Mouse (Mus musculus): ENCODE measurements around the gene Rnf5. TPM values are rescaled to one million over a fixed set of nuclear protein-coding genes. Genes with fewer than 3 reads are reported as not detected.

The Rnf5 gene
- polyA plus RNA-seq, 1 experiment from 2014 or later: 80.8 TPM

DNA sequence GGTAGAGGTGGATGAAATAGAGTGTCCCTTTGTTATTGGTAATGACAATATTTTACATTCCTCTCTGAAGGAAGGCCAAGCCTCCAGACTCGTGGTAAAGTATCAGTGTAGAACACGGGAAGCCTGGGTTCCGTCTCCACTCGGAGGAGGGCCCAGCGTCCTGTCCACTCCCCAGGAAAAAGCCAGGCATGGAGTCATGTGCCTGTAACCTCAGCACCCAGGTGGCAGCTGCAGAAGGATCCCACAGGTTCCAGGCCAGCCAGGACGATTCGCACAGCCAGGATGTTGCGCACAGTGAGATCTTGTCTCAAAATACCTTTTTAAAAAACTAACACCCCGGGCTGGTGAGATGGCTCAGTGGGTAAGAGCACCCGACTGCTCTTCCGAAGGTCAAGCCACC lies 40.1 kb downstream of the Rnf5 start:
- ATAC-seq (ENCODE audit: low read depth) (no peak), DNase-seq (ENCODE audit: low spot score) (no peak)
- Histone ChIP-seq H3K9me3 (ENCODE audit: control insufficient read depth, low read length) (no peaks in the 10 kb centered on the region), H3K4me1 (ENCODE audit: control insufficient read depth, insufficient read depth, low read length) (0 out of 2 replicates have a peak, but pooled peaks cover 4% of the 10 kb centered on the region), H3K4me3 (ENCODE audit: low read depth, low read length) (no peak overlapping the region), H3K4me2 (ENCODE audit: low read depth, low read length) (no peak overlapping the region), H3K27me3 (replicated peaks; ENCODE audit: control insufficient read depth, insufficient read depth, low read length) (no peaks in the 10 kb centered on the region), H3K36me3 (ENCODE audit: control insufficient read depth, insufficient read depth, low read length) (no peaks in the 10 kb centered on the region), H3K9ac (ENCODE audit: low read depth, low read length) (no peak overlapping the region), H3K27ac (replicated peaks; ENCODE audit: low read depth, low read length) (no peak overlapping the region)
- WGBS: 69% methylated on average over 11 of the region's 11 CpGs

DNA sequence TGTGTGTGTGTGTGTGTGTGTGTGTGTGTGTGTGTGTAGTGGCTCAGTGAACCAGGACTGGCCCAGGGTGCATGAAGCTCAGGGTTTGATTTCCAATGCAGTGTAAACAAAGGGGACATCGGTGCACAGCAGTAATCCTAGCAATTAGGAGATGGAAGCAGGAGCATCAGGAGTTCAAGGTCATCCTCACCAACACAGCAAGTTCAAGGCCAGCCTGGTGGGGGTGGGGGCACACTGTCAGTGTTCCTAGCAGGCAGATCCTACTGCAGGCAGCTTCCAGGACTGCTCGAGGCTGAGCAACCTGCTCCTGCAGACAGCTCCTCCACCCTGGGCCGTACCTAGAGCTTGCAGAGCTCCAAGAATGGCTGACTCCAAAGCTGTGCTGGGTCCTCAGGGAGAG lies 40.9 kb downstream of the Rnf5 start:
- ATAC-seq (ENCODE audit: low read depth) (no peak), DNase-seq (ENCODE audit: low spot score) (no peak)
- H3K27ac ChIP-seq (replicated peaks; ENCODE audit: low read depth, low read length): no peak overlapping the region
- 0 out of 2 replicates have a peak, but pooled peaks cover 4% of the 10 kb centered on the region for H3K4me1 ChIP-seq (ENCODE audit: control insufficient read depth, insufficient read depth, low read length)
- no peak overlapping the region for H3K4me2 ChIP-seq (ENCODE audit: low read depth, low read length)
- no peaks in the 10 kb centered on the region for H3K36me3 ChIP-seq (ENCODE audit: control insufficient read depth, insufficient read depth, low read length)
- H3K27me3 ChIP-seq (replicated peaks; ENCODE audit: control insufficient read depth, insufficient read depth, low read length): no peaks in the 10 kb centered on the region
- H3K9me3 ChIP-seq (ENCODE audit: control insufficient read depth, low read length): no peaks in the 10 kb centered on the region
- H3K9ac ChIP-seq (ENCODE audit: low read depth, low read length): no peak overlapping the region
- 33% methylated on average over 3 of the region's 3 CpGs for WGBS
- no peak overlapping the region for H3K4me3 ChIP-seq (ENCODE audit: low read depth, low read length)

DNA sequence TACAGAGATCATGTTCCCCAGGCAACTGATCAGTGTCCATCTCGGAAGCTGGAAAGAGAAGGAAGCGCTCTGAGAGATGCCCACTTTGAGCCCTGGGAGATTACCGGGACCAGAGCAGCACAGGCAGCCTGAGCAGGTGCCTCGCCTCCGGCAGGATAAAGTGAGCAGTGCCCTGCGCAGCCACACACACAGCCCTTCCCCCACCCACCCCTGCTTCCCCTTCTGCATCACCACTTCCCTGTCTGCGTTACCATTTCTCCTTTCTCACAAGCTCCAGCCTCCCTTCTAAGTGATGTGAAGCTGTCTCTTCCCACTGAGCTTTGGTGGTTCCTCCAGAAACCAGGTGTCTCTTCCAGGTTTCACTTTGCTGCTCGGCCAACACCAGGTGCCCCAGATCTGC lies 42.3 kb downstream of the Rnf5 start:
- H3K27me3 ChIP-seq (replicated peaks; ENCODE audit: control insufficient read depth, insufficient read depth, low read length): no peaks in the 10 kb centered on the region
- no peak for ATAC-seq (ENCODE audit: low read depth)
- H3K4me1 ChIP-seq (ENCODE audit: control insufficient read depth, insufficient read depth, low read length): 0 out of 2 replicates have a peak, but pooled peaks cover 4% of the 10 kb centered on the region
- no peak overlapping the region; the same call in 1 of the 2 replicates for H3K27ac ChIP-seq (replicated peaks; ENCODE audit: low read depth, low read length)
- H3K9ac ChIP-seq (ENCODE audit: low read depth, low read length): no peak overlapping the region
- H3K4me3 ChIP-seq (ENCODE audit: low read depth, low read length): no peak overlapping the region
- DNase-seq (ENCODE audit: low spot score): no peak
- no peaks in the 10 kb centered on the region for H3K36me3 ChIP-seq (ENCODE audit: control insufficient read depth, insufficient read depth, low read length)
- 22% methylated on average over 8 of the region's 8 CpGs for WGBS
- no peak overlapping the region for H3K4me2 ChIP-seq (ENCODE audit: low read depth, low read length)
- H3K9me3 ChIP-seq (ENCODE audit: control insufficient read depth, low read length): no peaks in the 10 kb centered on the region

DNA sequence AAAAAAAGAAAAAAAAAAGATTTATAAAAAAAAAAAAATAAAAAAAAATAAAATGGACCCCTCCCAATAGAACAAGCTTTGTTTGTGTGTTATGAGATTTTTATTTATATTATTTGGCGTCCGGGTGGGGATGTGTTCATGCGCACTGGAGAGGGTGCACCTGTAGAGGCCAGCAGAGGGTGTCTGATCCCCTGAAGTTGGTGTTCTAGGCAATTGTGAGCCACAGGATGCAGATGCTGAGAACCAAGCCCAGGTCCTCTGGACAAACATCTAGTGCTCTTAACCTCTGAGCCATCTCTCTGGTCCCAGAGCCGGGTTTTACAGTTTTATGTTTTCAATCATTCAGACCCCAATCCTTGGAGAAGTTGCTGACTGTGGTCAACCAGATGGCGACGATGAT lies 43.1 kb downstream of the Rnf5 start:
- WGBS: 91% methylated on average over 6 of the region's 6 CpGs
- DNase-seq (ENCODE audit: low spot score) (no peak), ATAC-seq (ENCODE audit: low read depth) (no peak)
- Histone ChIP-seq H3K9ac (ENCODE audit: low read depth, low read length) (no peak overlapping the region), H3K27ac (replicated peaks; ENCODE audit: low read depth, low read length) (no peak overlapping the region), H3K4me3 (ENCODE audit: low read depth, low read length) (no peak overlapping the region), H3K27me3 (replicated peaks; ENCODE audit: control insufficient read depth, insufficient read depth, low read length) (no peaks in the 10 kb centered on the region), H3K4me2 (ENCODE audit: low read depth, low read length) (no peak overlapping the region), H3K4me1 (ENCODE audit: control insufficient read depth, insufficient read depth, low read length) (0 out of 2 replicates have a peak, but pooled peaks cover 4% of the 10 kb centered on the region), H3K36me3 (ENCODE audit: control insufficient read depth, insufficient read depth, low read length) (no peaks in the 10 kb centered on the region), H3K9me3 (ENCODE audit: control insufficient read depth, low read length) (no peaks in the 10 kb centered on the region)

DNA sequence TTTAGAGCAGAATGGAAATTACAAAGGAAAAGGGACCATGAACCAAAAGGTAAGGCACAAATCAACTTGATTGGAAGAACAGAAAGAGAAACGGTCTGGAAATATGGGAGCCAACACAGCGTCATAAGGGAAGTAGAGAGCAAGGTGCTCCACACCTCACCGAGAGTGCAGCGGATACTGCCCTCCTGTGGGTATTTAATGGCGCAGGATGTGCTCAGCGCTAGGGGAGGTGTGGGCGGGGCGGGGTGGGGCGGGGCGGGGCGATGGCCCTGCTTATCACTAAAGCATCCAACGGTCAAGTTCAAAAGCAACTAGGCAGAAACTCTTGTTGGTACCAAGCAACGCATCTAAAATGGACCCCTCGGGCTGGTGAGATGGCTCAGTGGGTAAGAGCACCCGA lies 43.6 kb downstream of the Rnf5 start:
- Histone ChIP-seq H3K27me3 (replicated peaks; ENCODE audit: control insufficient read depth, insufficient read depth, low read length) (no peaks in the 10 kb centered on the region), H3K4me3 (ENCODE audit: low read depth, low read length) (no peak overlapping the region), H3K4me1 (ENCODE audit: control insufficient read depth, insufficient read depth, low read length) (0 out of 2 replicates have a peak, but pooled peaks cover 4% of the 10 kb centered on the region), H3K4me2 (ENCODE audit: low read depth, low read length) (no peak overlapping the region), H3K27ac (replicated peaks; ENCODE audit: low read depth, low read length) (no peak overlapping the region), H3K9me3 (ENCODE audit: control insufficient read depth, low read length) (no peaks in the 10 kb centered on the region), H3K36me3 (ENCODE audit: control insufficient read depth, insufficient read depth, low read length) (no peaks in the 10 kb centered on the region), H3K9ac (ENCODE audit: low read depth, low read length) (no peak overlapping the region)
- 41% methylated on average over 10 of the region's 15 CpGs for WGBS
- DNase-seq (ENCODE audit: low spot score) (no peak), ATAC-seq (ENCODE audit: low read depth) (no peak)

DNA sequence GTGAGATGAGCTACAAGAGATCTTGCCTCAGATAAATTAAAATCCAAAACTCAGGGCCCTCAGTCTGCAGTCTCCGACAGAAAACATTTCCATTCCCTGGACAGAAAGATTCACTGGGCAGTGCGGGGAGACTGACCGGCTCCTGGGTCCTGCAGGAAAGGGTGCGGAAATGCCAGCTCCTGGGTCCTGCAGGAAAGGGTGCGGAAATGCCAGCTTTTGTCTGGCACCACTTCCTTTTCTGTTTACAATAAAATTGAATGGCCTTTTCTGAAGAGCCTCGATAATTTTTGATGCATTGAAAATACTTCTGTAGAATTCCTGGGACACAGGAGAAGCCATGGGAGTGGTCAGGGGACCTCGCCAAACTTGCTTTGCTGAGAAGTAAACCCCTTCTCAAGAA lies 44.4 kb downstream of the Rnf5 start:
- H3K9ac ChIP-seq (ENCODE audit: low read depth, low read length): no peak overlapping the region
- no peaks in the 10 kb centered on the region for H3K36me3 ChIP-seq (ENCODE audit: control insufficient read depth, insufficient read depth, low read length)
- no peak overlapping the region for H3K4me2 ChIP-seq (ENCODE audit: low read depth, low read length)
- ATAC-seq (ENCODE audit: low read depth) (no peak), DNase-seq (ENCODE audit: low spot score) (no peak)
- no peak overlapping the region for H3K4me3 ChIP-seq (ENCODE audit: low read depth, low read length)
- H3K9me3 ChIP-seq (ENCODE audit: control insufficient read depth, low read length): no peaks in the 10 kb centered on the region
- H3K27me3 ChIP-seq (replicated peaks; ENCODE audit: control insufficient read depth, insufficient read depth, low read length): no peaks in the 10 kb centered on the region
- 82% methylated on average over 7 of the region's 7 CpGs for WGBS
- H3K4me1 ChIP-seq (ENCODE audit: control insufficient read depth, insufficient read depth, low read length): 0 out of 2 replicates have a peak, but pooled peaks cover 3% of the 10 kb centered on the region
- H3K27ac ChIP-seq (replicated peaks; ENCODE audit: low read depth, low read length): no peak overlapping the region

DNA sequence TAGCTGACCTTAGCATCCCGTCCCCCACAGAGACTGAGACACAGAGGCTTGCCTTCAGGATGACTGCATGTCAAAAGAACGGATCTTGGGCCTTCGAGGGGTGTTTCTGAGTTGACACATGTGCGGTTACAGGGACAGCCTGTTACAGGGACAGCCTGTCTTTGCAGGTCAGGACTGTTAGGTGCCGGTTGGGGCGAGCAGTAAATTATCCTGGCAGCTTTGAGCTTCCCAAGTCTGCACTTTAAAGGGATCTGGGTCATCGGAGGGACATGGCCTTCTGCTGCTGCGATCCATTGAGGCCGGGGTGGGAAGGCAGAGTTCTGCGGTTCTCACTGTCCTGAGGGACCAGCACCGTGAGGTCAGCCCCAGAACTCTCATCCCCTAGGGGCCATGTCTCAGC lies 46.1 kb downstream of the Rnf5 start:
- 75% methylated on average over 11 of the region's 11 CpGs for WGBS
- no peak for ATAC-seq (ENCODE audit: low read depth)

DNA sequence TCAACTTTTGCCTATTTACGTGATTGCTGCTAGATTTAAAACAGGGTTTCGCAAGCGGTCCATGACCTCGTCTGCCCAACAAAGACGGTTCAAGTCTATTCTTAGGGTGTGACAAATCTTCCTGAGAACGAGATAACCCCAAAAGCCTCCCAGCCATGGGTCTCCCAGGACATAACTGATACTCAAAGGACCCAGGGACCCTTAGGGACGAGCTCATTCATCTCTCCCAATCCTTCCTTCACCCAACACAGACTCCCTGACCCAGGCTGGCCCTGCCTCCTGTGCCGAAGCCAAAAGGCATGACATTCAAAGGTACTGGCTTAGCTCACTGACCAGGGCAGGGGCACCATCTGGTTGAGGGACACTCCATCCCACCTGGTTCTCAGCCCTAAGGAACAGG lies 47.1 kb downstream of the Rnf5 start:
- no peak for ATAC-seq (ENCODE audit: low read depth)
- Histone ChIP-seq H3K4me1 (ENCODE audit: control insufficient read depth, insufficient read depth, low read length) (no peaks in the 10 kb centered on the region), H3K27ac (replicated peaks; ENCODE audit: low read depth, low read length) (no peak overlapping the region), H3K9me3 (ENCODE audit: control insufficient read depth, low read length) (no peaks in the 10 kb centered on the region), H3K4me3 (ENCODE audit: low read depth, low read length) (no peak overlapping the region), H3K9ac (ENCODE audit: low read depth, low read length) (no peak overlapping the region), H3K36me3 (ENCODE audit: control insufficient read depth, insufficient read depth, low read length) (no peaks in the 10 kb centered on the region), H3K27me3 (replicated peaks; ENCODE audit: control insufficient read depth, insufficient read depth, low read length) (no peaks in the 10 kb centered on the region), H3K4me2 (ENCODE audit: low read depth, low read length) (no peak overlapping the region)
- WGBS: 82% methylated on average over 8 of the region's 8 CpGs
- DNase-seq (ENCODE audit: low spot score): no peak

More for the DNA sequence above, 46.1 kb downstream of the Rnf5 start:
- Histone ChIP-seq H3K4me2 (ENCODE audit: low read depth, low read length) (no peak overlapping the region), H3K27me3 (replicated peaks; ENCODE audit: control insufficient read depth, insufficient read depth, low read length) (no peaks in the 10 kb centered on the region), H3K4me1 (ENCODE audit: control insufficient read depth, insufficient read depth, low read length) (no peaks in the 10 kb centered on the region), H3K9me3 (ENCODE audit: control insufficient read depth, low read length) (no peaks in the 10 kb centered on the region), H3K36me3 (ENCODE audit: control insufficient read depth, insufficient read depth, low read length) (no peaks in the 10 kb centered on the region), H3K4me3 (ENCODE audit: low read depth, low read length) (no peak overlapping the region), H3K9ac (ENCODE audit: low read depth, low read length) (no peak overlapping the region), H3K27ac (replicated peaks; ENCODE audit: low read depth, low read length) (no peak overlapping the region)
- DNase-seq (ENCODE audit: low spot score): no peak

DNA sequence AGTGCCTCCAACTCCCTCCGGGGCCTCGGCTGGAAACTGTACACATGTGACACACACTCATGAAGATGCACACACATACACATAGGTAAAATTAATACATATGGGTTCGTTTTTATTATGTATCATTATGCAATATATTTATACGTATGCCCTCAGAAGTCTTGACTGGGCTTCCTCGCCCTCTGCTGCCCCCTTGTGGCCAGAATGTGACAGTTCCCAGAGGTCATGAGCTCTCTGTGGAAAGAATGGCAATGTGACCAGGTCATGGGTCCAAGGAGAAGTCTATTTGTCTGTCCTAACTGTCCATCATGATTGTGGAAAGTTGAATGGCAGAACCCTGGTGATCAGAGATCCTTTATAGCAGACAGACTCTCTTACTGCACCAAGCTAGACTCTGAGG lies 48.0 kb downstream of the Rnf5 start:
- Histone ChIP-seq H3K4me2 (ENCODE audit: low read depth, low read length) (no peak overlapping the region), H3K9ac (ENCODE audit: low read depth, low read length) (no peak overlapping the region), H3K9me3 (ENCODE audit: control insufficient read depth, low read length) (no peaks in the 10 kb centered on the region), H3K27ac (replicated peaks; ENCODE audit: low read depth, low read length) (no peak overlapping the region), H3K4me1 (ENCODE audit: control insufficient read depth, insufficient read depth, low read length) (no peaks in the 10 kb centered on the region), H3K27me3 (replicated peaks; ENCODE audit: control insufficient read depth, insufficient read depth, low read length) (no peaks in the 10 kb centered on the region), H3K36me3 (ENCODE audit: control insufficient read depth, insufficient read depth, low read length) (no peaks in the 10 kb centered on the region), H3K4me3 (ENCODE audit: low read depth, low read length) (no peak overlapping the region)
- ATAC-seq (ENCODE audit: low read depth): no peak
- WGBS: 29% methylated on average over 5 of the region's 5 CpGs
- peak; percentile 33 for DNase-seq (ENCODE audit: low spot score)

All from embryonic facial prominence, embryonic 14.5 days (tissue).